Comparison of ENCODE assay signal across 8 mouse cellular contexts in genomic region chr9:41951472-41952129, GRCm38 (mm10).
DNase-seq lines count a peak whose midpoint lies in the region; ATAC-seq lines count a peak whose summit lies in the region.

No protein-coding gene starts in this region.

- peak overlapping the region; percentile 81 for H3K9ac ChIP-seq in lung, embryonic 16.5 days (ENCODE audit: low read length)
- peak overlapping the region; percentile 77 for H3K9ac ChIP-seq in hindbrain, embryonic 16.5 days (ENCODE audit: low read depth, low read length)
- H3K9ac ChIP-seq in midbrain, embryonic 13.5 days (replicated peaks), result peak overlapping the region; percentile 78

- DNase-seq in lung, postnatal 36 days, result no peak
- peak; percentile 87 for DNase-seq in embryo, embryonic 11 days
- no peak for DNase-seq in natural killer cell, adult 2 months (ENCODE audit: low spot score in 2 of 2)
- DNase-seq in thymus, postnatal 25 days, result no peak
- no peak for DNase-seq in right cerebral cortex, adult 18-20 months

- ATAC-seq in lung, embryonic 16.5 days (ENCODE audit: low read depth), result peak; percentile 21; the same call in 1 of the 2 replicates
- ATAC-seq in hindbrain, embryonic 16.5 days, result peak; percentile 66
- peak; percentile 62 for ATAC-seq in midbrain, embryonic 13.5 days

- H3K9me3 ChIP-seq in lung, embryonic 16.5 days (ENCODE audit: control insufficient read depth, low read length), result no peaks in the 10 kb centered on the region
- no peaks in the 10 kb centered on the region for H3K9me3 ChIP-seq in hindbrain, embryonic 16.5 days (ENCODE audit: control insufficient read depth, low read length)
- no peaks in the 10 kb centered on the region for H3K9me3 ChIP-seq in midbrain, embryonic 13.5 days

- peak overlapping the region; percentile 91 for H3K4me2 ChIP-seq in lung, embryonic 16.5 days (ENCODE audit: low read depth, low read length)
- H3K4me2 ChIP-seq in hindbrain, embryonic 16.5 days (ENCODE audit: low read length), result peak overlapping the region; percentile 77
- H3K4me2 ChIP-seq in midbrain, embryonic 13.5 days (replicated peaks), result peak overlapping the region; percentile 70

- no peaks in the 10 kb centered on the region for H3K36me3 ChIP-seq in lung, embryonic 16.5 days (ENCODE audit: control insufficient read depth, insufficient read depth, low read length)
- H3K36me3 ChIP-seq in hindbrain, embryonic 16.5 days (ENCODE audit: control insufficient read depth, insufficient read depth, low read length), result no peaks in the 10 kb centered on the region
- no peaks in the 10 kb centered on the region for H3K36me3 ChIP-seq in midbrain, embryonic 13.5 days

- H3K4me3 ChIP-seq in lung, embryonic 16.5 days (ENCODE audit: low read length), result peak overlapping the region; percentile 54
- H3K4me3 ChIP-seq in hindbrain, embryonic 16.5 days (ENCODE audit: low read length), result peak overlapping the region; percentile 47
- H3K4me3 ChIP-seq in midbrain, embryonic 13.5 days (replicated peaks), result peak overlapping the region; percentile 42

- peaks cover 21% of the 10 kb centered on the region for H3K4me1 ChIP-seq in lung, embryonic 16.5 days (replicated peaks; ENCODE audit: control insufficient read depth, insufficient read depth, low read length)
- H3K4me1 ChIP-seq in hindbrain, embryonic 16.5 days (ENCODE audit: control insufficient read depth, insufficient read depth, low read depth, low read length), result peaks cover 37% of the 10 kb centered on the region
- peaks cover 51% of the 10 kb centered on the region for H3K4me1 ChIP-seq in midbrain, embryonic 13.5 days (replicated peaks)

- H3K27ac ChIP-seq in lung, embryonic 16.5 days (ENCODE audit: low read length), result peak overlapping the region; percentile 47; the same call in 1 of the 2 replicates
- peak overlapping the region; percentile 96 for H3K27ac ChIP-seq in hindbrain, embryonic 16.5 days (ENCODE audit: low read depth, low read length)
- peak overlapping the region; percentile 98 for H3K27ac ChIP-seq in midbrain, embryonic 13.5 days

- WGBS in lung, embryonic 16.5 days, result 3% methylated on average over 16 of the region's 16 CpGs
- 7% methylated on average over 16 of the region's 16 CpGs for WGBS in hindbrain, embryonic 16.5 days
- WGBS in midbrain, embryonic 13.5 days, result 13% methylated on average over 16 of the region's 16 CpGs

- H3K27me3 ChIP-seq in lung, embryonic 16.5 days (ENCODE audit: control insufficient read depth, insufficient read depth, low read depth, low read length), result peaks cover 3% of the 10 kb centered on the region
- no peaks in the 10 kb centered on the region for H3K27me3 ChIP-seq in hindbrain, embryonic 16.5 days (replicated peaks; ENCODE audit: control insufficient read depth, insufficient read depth, low read length)
- H3K27me3 ChIP-seq in midbrain, embryonic 13.5 days, result no peaks in the 10 kb centered on the region

Comparison
In these comparisons a context has a peak if more than half of its experiments do, and no peak if none do; other contexts are left out.
1. H3K27ac ChIP-seq: peak in every context shown above with its lines; median percentile 98 in midbrain, embryonic 13.5 days; 96 in hindbrain, embryonic 16.5 days; 47 in lung, embryonic 16.5 days.